Mouse (Mus musculus): ENCODE data around the gene Itfg2. TPM values are rescaled to one million over a fixed set of nuclear protein-coding genes. Genes with fewer than 3 reads are reported as not detected.
A peak's percentile ranks its signal among the peaks of the same experiment; 100 is the strongest.

Itfg2 gene
- total RNA-seq, 2 experiments from 2014 or later = 27.8 to 34.2 TPM

GRCm38 (mm10) chr6:128433566-128433965, 8.8 kb upstream of the Itfg2 start:
- no peak for DNase-seq

GRCm38 (mm10) chr6:128432356-128432915, 7.7 kb upstream of the Itfg2 start:
- DNase-seq = peak; percentile 73

GRCm38 (mm10) chr6:128429826-128430225, 5.1 kb upstream of the Itfg2 start:
- no peak for DNase-seq

GRCm38 (mm10) chr6:128429300-128429699, 4.6 kb upstream of the Itfg2 start:
- DNase-seq = no peak

GRCm38 (mm10) chr6:128427571-128427970, 2.8 kb upstream of the Itfg2 start:
- DNase-seq = no peak

- DNase-seq = no peak
These were observed 315 bp upstream of the Itfg2 start for GRCm38 (mm10) chr6:128425046-128425445.

- DNase-seq = no peak
These were observed 1.0 kb downstream of the Itfg2 start for GRCm38 (mm10) chr6:128423496-128424268.

- no peak for DNase-seq
These were observed 3.3 kb downstream of the Itfg2 start for GRCm38 (mm10) chr6:128421480-128421879.

- no peak for DNase-seq
These were observed 3.7 kb downstream of the Itfg2 start for GRCm38 (mm10) chr6:128421036-128421435.

- DNase-seq = no peak
These were observed 6.7 kb downstream of the Itfg2 start for GRCm38 (mm10) chr6:128418076-128418475.

- DNase-seq = no peak
These were observed 8.6 kb downstream of the Itfg2 start for GRCm38 (mm10) chr6:128416169-128416568.

- DNase-seq = peak; percentile 82
These were observed 13.6 kb downstream of the Itfg2 start for GRCm38 (mm10) chr6:128411115-128411514.

GRCm38 (mm10) chr6:128410305-128410704, 14.4 kb downstream of the Itfg2 start:
- DNase-seq = no peak

- no peak for DNase-seq
These were observed 16.1 kb downstream of the Itfg2 start for GRCm38 (mm10) chr6:128408544-128409125.

GRCm38 (mm10) chr6:128404708-128405107, 20.0 kb downstream of the Itfg2 start:
- peak; percentile 25 for DNase-seq

GRCm38 (mm10) chr6:128399421-128400185, 25.1 kb downstream of the Itfg2 start:
- peak; percentile 53 for DNase-seq

GRCm38 (mm10) chr6:128398996-128399395, 25.7 kb downstream of the Itfg2 start, which contains the start of gene Nrip2:
TSS of gene Nrip2 (plus strand) at chr6:128399296.
- DNase-seq = no peak

GRCm38 (mm10) chr6:128397574-128398261, 27.0 kb downstream of the Itfg2 start:
- DNase-seq = no peak

GRCm38 (mm10) chr6:128390683-128391082, 34.0 kb downstream of the Itfg2 start:
- DNase-seq = no peak

- DNase-seq = no peak
These were observed 35.5 kb downstream of the Itfg2 start for GRCm38 (mm10) chr6:128389185-128389584.

- DNase-seq = no peak
These were observed 39.7 kb downstream of the Itfg2 start for GRCm38 (mm10) chr6:128385026-128385425.

GRCm38 (mm10) chr6:128383752-128384151, 41.0 kb downstream of the Itfg2 start:
- DNase-seq = no peak
